Mouse (Mus musculus) heart, embryonic 11.5 days (tissue): Measurements from ENCODE around the gene Kif27. TPM values are rescaled to one million over a fixed set of nuclear protein-coding genes. Genes with fewer than 3 reads are reported as not detected.

Source experiments
- ATAC-seq: fragments of 200-750 bp; cut with Nextera tagmentation; replicated peaks from 2 replicates; pipeline ENCODE4 v1.8.0; 2017; ENCODE audit warnings: moderate library complexity; ENCODE audit not compliant: insufficient number of reproducible peaks, low FRiP score, low TSS enrichment
- H3K27ac ChIP-seq: fragments of 300-500 bp; sonication (generic); 2 replicates; pipeline ENCODE4 v1.5.1; 2014; ENCODE audit warnings: mild to moderate bottlenecking, low read depth, low read length
- H3K27me3 ChIP-seq: fragments of 300-500 bp; sonication (generic); 2 replicates; pipeline ENCODE4 v1.6.1; 2014; ENCODE audit warnings: mild to moderate bottlenecking, low read length, mixed read lengths; ENCODE audit not compliant: control insufficient read depth, insufficient read depth
- H3K36me3 ChIP-seq: fragments of 300-500 bp; sonication (generic); 2 replicates; pipeline ENCODE4 v1.6.1; 2014; ENCODE audit warnings: mild to moderate bottlenecking, low read length, moderate library complexity, mixed read lengths; ENCODE audit not compliant: control insufficient read depth, insufficient read depth
- H3K4me1 ChIP-seq: fragments of 300-500 bp; sonication (generic); 2 replicates; pipeline ENCODE4 v1.6.1; 2014; ENCODE audit warnings: low read length; ENCODE audit not compliant: control insufficient read depth, insufficient read depth
- H3K4me2 ChIP-seq: fragments of 300-500 bp; sonication (generic); 2 replicates; pipeline ENCODE4 v1.6.1; 2014; ENCODE audit warnings: mild to moderate bottlenecking, moderate library complexity
- H3K4me3 ChIP-seq: fragments of 300-500 bp; sonication (generic); 2 replicates; pipeline ENCODE4 v1.5.1; 2014; ENCODE audit warnings: low read depth, low read length
- H3K9ac ChIP-seq: fragments of 300-500 bp; sonication (generic); 2 replicates; pipeline ENCODE4 v1.6.1; 2014; ENCODE audit warnings: mild to moderate bottlenecking, low read depth, low read length, moderate library complexity
- H3K9me3 ChIP-seq: fragments of 300-500 bp; sonication (generic); replicated peaks from 2 replicates; pipeline ENCODE4 v1.6.1; 2016; ENCODE audit warnings: low read length; ENCODE audit not compliant: control insufficient read depth
- WGBS: fragments of 180-500 bp; shearing (Covaris S2); extraction: QIAGEN DNeasy Blood & Tissue Kit; methylation state at CpG from one replicate; pipeline ENCODE4 v1.1.7; 2014; ENCODE audit not compliant: insufficient replicate concordance; 5-methylcytosine and 5-hydroxymethylcytosine counted together
- polyA plus RNA-seq: library from polyadenylated mRNA; unstranded; fragments of >200 nt; fragmentation: Nextera tagmentation; extraction: Ambion mirVana; gene quantifications from 2 replicates; pipeline ENCODE4 v1.2.1, GENCODE M21; 2014

Gene Kif27
- polyA plus RNA-seq, 1 experiment from 2014 or later: 0.66 TPM

- ATAC-seq: no peak
- no peaks in the 10 kb centered on the region for H3K27me3 ChIP-seq
- no peaks in the 10 kb centered on the region for H3K9me3 ChIP-seq
- no peak overlapping the region for H3K27ac ChIP-seq
- no peak overlapping the region for H3K4me3 ChIP-seq
- no peaks in the 10 kb centered on the region for H3K4me1 ChIP-seq
- H3K4me2 ChIP-seq: no peak overlapping the region
- 75% methylated on average over 2 of the region's 2 CpGs for WGBS
- peaks cover 12% of the 10 kb centered on the region for H3K36me3 ChIP-seq
- no peak overlapping the region for H3K9ac ChIP-seq
These were observed 30.5 kb upstream of the Kif27 start for GRCm38 (mm10) chr13:58389324-58389951.

GRCm38 (mm10) chr13:58388379-58388778 is 29.5 kb upstream of the Kif27 start:
- 44% methylated on average over 3 of the region's 3 CpGs for WGBS
- no peak overlapping the region for H3K4me2 ChIP-seq

GRCm38 (mm10) chr13:58387948-58388347 is 29.0 kb upstream of the Kif27 start:
- no peaks in the 10 kb centered on the region for H3K9me3 ChIP-seq
- H3K4me1 ChIP-seq: no peaks in the 10 kb centered on the region
- ATAC-seq: no peak
- no peak overlapping the region for H3K4me2 ChIP-seq
- peaks cover 9% of the 10 kb centered on the region for H3K36me3 ChIP-seq
- no peak overlapping the region for H3K4me3 ChIP-seq
- no peak overlapping the region for H3K27ac ChIP-seq
- 12% methylated on average over 7 of the region's 7 CpGs for WGBS
- no peaks in the 10 kb centered on the region for H3K27me3 ChIP-seq
- no peak overlapping the region for H3K9ac ChIP-seq

More at GRCm38 (mm10) chr13:58388379-58388778, 29.5 kb upstream of the Kif27 start:
- no peak overlapping the region for H3K27ac ChIP-seq
- no peaks in the 10 kb centered on the region for H3K4me1 ChIP-seq
- H3K4me3 ChIP-seq: no peak overlapping the region
- no peak for ATAC-seq
- peaks cover 9% of the 10 kb centered on the region for H3K36me3 ChIP-seq
- no peak overlapping the region for H3K9ac ChIP-seq
- no peaks in the 10 kb centered on the region for H3K27me3 ChIP-seq
- no peaks in the 10 kb centered on the region for H3K9me3 ChIP-seq

- Histone ChIP-seq H3K9ac (peak overlapping the region; percentile 83), H3K4me2 (peak overlapping the region; percentile 88), H3K27ac (no peak overlapping the region), H3K36me3 (peaks cover 22% of the 10 kb centered on the region), H3K27me3 (no peaks in the 10 kb centered on the region), H3K4me3 (peak overlapping the region; percentile 66), H3K4me1 (no peaks in the 10 kb centered on the region), H3K9me3 (peaks cover 10% of the 10 kb centered on the region)
- no peak for ATAC-seq
- WGBS: 85% methylated on average over 7 of the region's 7 CpGs
These were observed 26.6 kb upstream of the Kif27 start for GRCm38 (mm10) chr13:58385547-58385920.

- peak within 1 kb of the TSS; percentile 66 for H3K4me3 ChIP-seq
- 2% methylated on average over 80 of the region's 80 CpGs for WGBS
- no peaks in the 10 kb centered on the region for H3K4me1 ChIP-seq
These were observed 26.0 kb upstream of the Kif27 start, which contains the start of gene 2210016F16Rik for GRCm38 (mm10) chr13:58384779-58385546. TSS of gene 2210016F16Rik (minus strand) at chr13:58385225.

GRCm38 (mm10) chr13:58384371-58384770 is 25.4 kb upstream of the Kif27 start:
- Histone ChIP-seq H3K36me3 (peaks cover 24% of the 10 kb centered on the region), H3K9me3 (peaks cover 11% of the 10 kb centered on the region), H3K4me3 (peak overlapping the region; percentile 66), H3K4me1 (no peaks in the 10 kb centered on the region), H3K27ac (no peak overlapping the region), H3K9ac (peak overlapping the region; percentile 83), H3K4me2 (peak overlapping the region; percentile 88), H3K27me3 (no peaks in the 10 kb centered on the region)
- WGBS: 51% methylated on average over 11 of the region's 11 CpGs
- ATAC-seq: no peak

More at GRCm38 (mm10) chr13:58384779-58385546, 26.0 kb upstream of the Kif27 start, which contains the start of gene 2210016F16Rik:
- H3K9ac ChIP-seq: peak within 1 kb of the TSS; percentile 83
- no peaks in the 10 kb centered on the region for H3K27me3 ChIP-seq
- ATAC-seq: peak; percentile 74
- H3K27ac ChIP-seq: peak within 1 kb of the TSS; percentile 29; the same call in 1 of the 2 replicates
- H3K36me3 ChIP-seq: peaks cover 24% of the 10 kb centered on the region
- peak within 1 kb of the TSS; percentile 88 for H3K4me2 ChIP-seq
- H3K9me3 ChIP-seq: peaks cover 11% of the 10 kb centered on the region

GRCm38 (mm10) chr13:58373153-58373470 is 14.2 kb upstream of the Kif27 start:
- Histone ChIP-seq H3K4me2 (no peak overlapping the region), H3K9ac (no peak overlapping the region), H3K36me3 (no peaks in the 10 kb centered on the region), H3K4me1 (no peaks in the 10 kb centered on the region), H3K9me3 (no peaks in the 10 kb centered on the region), H3K27ac (no peak overlapping the region), H3K4me3 (no peak overlapping the region), H3K27me3 (no peaks in the 10 kb centered on the region)
- WGBS: 77% methylated on average over 2 of the region's 2 CpGs
- ATAC-seq: no peak

GRCm38 (mm10) chr13:58372278-58373152 is 13.6 kb upstream of the Kif27 start:
- H3K9ac ChIP-seq: no peak overlapping the region
- no peaks in the 10 kb centered on the region for H3K27me3 ChIP-seq
- no peak overlapping the region for H3K4me2 ChIP-seq
- no peaks in the 10 kb centered on the region for H3K36me3 ChIP-seq
- no peak for ATAC-seq
- H3K4me3 ChIP-seq: no peak overlapping the region
- no peaks in the 10 kb centered on the region for H3K9me3 ChIP-seq
- H3K27ac ChIP-seq: no peak overlapping the region
- whole genome bisulfite sequencing: 79% methylated on average over 5 of the region's 5 CpGs
- H3K4me1 ChIP-seq: no peaks in the 10 kb centered on the region
